Mouse (Mus musculus) urinary bladder, adult 18-20 months (tissue): ENCODE results near the gene Inpp4b.

Experiments
- DNase-seq, 2 experiments: peaks; one replicate each; pipeline ENCODE4 v3.0.0; 2022; ENCODE audit warnings: low spot score in 2 of 2, mixed read lengths in 2 of 2

The Inpp4b gene

GRCm38 (mm10) chr8:81466776-81467175 lies 124.4 kb downstream of the Inpp4b start:
- no peak for DNase-seq

DNA sequence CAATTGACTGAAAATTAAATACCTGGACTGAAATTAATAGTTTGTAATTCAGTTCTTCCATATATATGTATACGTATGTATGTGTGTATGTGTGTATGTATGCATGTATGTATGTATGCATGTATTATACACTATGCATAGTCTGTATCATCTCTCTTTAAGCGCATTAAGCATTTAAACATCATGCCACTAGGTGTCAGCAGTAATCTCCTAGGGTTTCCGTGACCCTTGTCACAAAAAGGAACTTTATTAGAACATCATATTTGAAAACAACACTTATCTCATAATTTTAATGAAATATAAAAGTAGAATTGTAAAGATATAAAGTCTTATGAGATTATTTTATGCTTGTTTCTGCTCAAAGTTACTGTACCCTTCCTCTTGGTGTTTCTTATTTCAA lies 136.3 kb downstream of the Inpp4b start:
- DNase-seq: no peak

- DNase-seq: no peak
Observed at GRCm38 (mm10) chr8:81483834-81484233, 141.5 kb downstream of the Inpp4b start.

- no peak for DNase-seq
Observed at GRCm38 (mm10) chr8:81485626-81486025, 143.3 kb downstream of the Inpp4b start.

DNA sequence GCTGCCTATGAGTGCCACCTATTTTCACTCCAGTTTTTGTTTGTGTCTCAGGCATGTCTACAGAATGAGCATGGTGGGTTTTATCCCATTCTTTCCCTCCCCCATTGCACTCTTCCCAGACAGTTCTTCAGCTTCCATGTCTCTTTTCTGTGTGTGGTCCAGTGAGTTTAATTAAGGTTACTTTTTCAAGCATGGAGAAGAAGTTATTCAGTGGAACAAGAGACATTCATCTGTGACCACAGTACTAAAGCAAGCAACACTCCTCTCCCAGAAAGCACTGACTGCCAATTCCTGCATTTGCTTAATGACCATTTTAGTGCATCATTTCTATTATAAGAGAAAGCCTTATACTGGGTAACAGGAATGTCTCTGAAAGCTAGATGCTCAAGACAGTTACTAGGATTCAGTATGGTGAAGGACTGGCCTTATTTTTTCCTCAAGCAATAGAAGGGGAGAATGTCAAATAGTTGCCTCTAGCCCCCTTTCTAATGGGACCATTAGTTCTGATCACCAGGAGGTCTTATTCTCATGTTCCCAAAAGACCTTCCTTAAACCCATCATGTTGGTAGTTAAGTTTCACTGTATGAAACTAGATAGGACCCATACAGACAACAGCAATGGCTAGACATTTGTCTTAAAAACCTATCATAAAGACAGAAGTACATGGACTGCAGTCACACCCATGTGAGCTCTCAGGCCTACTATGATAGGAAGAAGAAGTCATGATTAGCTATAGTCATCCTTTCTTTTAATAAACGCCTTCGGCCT lies 147.7 kb downstream of the Inpp4b start:
- no peak for DNase-seq

- DNase-seq: no peak
Observed at GRCm38 (mm10) chr8:81491097-81491705, 148.8 kb downstream of the Inpp4b start.

DNA sequence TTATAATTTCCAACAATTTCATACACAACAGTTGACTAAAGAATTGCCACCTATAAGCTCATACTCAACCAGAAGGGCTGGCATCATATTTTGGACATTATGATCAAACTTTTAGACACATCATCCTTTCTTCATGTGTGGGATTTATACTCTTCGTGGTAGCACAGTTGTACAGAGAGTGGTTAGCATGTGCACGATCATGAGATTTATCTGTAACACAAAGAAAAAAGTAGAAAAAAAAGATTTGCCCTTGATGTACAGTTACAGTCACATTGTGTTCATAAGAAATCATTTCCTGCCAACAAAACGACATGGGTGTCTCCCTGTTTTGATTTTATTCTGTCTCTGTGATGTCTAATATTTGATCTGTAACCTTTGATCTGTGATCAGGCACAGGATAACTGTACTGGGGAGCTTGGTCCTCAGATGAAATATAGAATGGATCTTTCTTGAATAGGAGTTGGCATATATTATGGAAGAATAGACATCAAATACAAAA lies 149.4 kb downstream of the Inpp4b start:
- no peak for DNase-seq

GRCm38 (mm10) chr8:81494823-81495222 lies 152.5 kb downstream of the Inpp4b start:
- DNase-seq: no peak

GRCm38 (mm10) chr8:81497646-81498045 lies 155.3 kb downstream of the Inpp4b start:
- DNase-seq: no peak

- no peak for DNase-seq
Observed at GRCm38 (mm10) chr8:81502216-81502615, 159.9 kb downstream of the Inpp4b start.

GRCm38 (mm10) chr8:81502982-81503381 lies 160.6 kb downstream of the Inpp4b start:
- DNase-seq: no peak

DNA sequence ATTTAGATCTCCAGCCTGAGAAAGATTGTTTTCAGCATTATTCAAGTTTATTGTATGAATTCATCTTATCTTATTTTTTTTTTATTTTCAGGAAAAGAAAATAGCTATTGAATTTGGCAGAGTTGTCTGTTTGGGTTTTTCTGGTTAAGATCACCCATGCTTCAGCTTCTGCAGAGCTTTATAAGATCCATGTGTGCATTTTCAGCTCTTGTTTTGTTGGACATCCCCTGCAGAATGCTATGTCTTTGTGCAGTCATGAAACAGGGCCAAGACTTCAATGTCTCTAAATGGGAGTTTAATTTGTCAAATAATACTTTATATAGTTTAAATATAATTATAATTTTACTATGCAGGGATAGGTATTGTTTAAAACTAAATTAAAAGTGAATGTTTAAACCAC lies 170.5 kb downstream of the Inpp4b start:
- no peak for DNase-seq

GRCm38 (mm10) chr8:81514425-81514824 lies 172.1 kb downstream of the Inpp4b start:
- no peak for DNase-seq

GRCm38 (mm10) chr8:81522085-81522484 lies 179.7 kb downstream of the Inpp4b start:
- DNase-seq: no peak

- DNase-seq: no peak
Observed at GRCm38 (mm10) chr8:81524561-81524960, 182.2 kb downstream of the Inpp4b start.

GRCm38 (mm10) chr8:81527661-81528060 lies 185.3 kb downstream of the Inpp4b start:
- no peak for DNase-seq

- no peak for DNase-seq
Observed at GRCm38 (mm10) chr8:81538310-81538709, 196.0 kb downstream of the Inpp4b start.

- no peak for DNase-seq
Observed at GRCm38 (mm10) chr8:81558550-81558949, 216.2 kb downstream of the Inpp4b start.

GRCm38 (mm10) chr8:81562405-81562804 lies 220.0 kb downstream of the Inpp4b start:
- no peak for DNase-seq

GRCm38 (mm10) chr8:81565484-81565883 lies 223.1 kb downstream of the Inpp4b start:
- no peak for DNase-seq

DNA sequence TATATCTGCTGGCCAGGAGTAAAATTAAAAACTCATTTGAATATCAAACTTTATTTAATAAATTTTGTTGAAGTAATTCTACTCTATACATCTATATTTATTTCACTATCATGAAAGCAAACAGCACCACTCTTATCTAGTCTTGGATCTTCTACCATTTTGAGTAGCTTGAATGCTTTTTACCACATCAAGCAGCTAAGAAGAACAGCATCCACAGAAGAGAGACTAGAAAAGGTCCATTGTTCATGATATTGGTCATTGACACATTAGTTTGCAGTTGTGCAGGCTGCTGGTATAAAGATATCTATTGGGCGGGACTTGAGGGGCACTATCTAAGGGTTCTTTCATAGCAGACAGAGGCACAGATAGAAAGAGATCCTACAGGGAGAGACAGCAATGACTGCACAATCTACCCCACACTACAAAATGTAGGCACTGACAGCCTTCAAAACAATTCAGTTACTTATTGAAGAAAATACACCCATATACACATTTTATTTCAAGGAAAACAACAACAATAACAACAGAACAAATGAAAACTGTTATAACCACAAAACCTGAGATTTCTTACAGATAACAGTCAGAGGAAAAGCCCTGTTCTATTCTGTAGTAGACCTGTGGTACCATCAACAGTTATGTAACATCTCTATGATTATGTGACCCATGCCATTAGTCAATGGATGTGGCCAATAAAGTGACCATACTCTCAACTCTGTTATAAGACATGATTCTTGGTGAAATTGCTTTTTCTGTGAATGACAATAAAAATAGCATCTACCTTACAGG lies 230.2 kb downstream of the Inpp4b start:
- DNase-seq: no peak

DNA sequence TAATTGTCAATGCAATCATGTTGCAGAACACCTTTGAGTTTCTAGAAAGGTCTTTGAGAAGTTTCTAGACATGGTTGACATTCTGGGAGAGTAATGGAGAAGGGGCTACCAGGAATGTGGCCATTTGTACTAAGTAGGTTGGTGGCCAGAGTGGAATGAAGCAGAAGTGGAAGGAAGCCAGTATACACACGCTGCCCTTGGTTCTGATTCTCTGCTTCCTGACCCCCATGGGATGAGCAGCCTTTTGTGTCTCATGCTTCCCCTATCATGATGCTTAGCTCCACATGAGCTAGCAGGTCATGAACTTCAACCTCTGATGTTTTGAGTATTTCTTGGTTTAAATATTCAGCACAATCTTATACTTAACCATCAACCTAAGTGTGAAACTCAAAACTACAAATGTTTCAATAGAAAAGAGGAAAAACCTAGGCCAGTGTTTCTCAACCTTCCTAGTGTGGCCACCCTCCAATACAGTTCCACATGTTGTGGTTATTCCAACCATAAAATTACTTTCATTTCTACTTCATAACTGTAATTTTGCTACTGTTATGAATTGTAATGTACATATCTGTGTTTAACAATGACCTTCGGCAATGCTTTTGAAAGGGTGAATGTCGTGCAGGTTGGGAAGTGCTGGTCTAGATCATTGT lies 233.0 kb downstream of the Inpp4b start:
- DNase-seq: no peak
